Mouse (Mus musculus): ENCODE results near the gene Ss18l1. TPM values are rescaled to one million over a fixed set of nuclear protein-coding genes. Genes with fewer than 3 reads are reported as not detected.
A peak's percentile ranks its signal among the peaks of the same experiment; 100 is the strongest.

Ss18l1 gene
- total RNA-seq, 2 experiments from 2014 or later = 2.7 to 4.0 TPM

- no peak for DNase-seq
- intact Hi-C loops (cut with DNase I) = no loop called here
These were observed 38.4 kb downstream of the Ss18l1 start for GRCm38 (mm10) chr2:180080680-180081079.

GRCm38 (mm10) chr2:180083063-180083462 lies 40.8 kb downstream of the Ss18l1 start:
- intact Hi-C loops (cut with DNase I) = no loop called here
- DNase-seq = no peak

GRCm38 (mm10) chr2:180084565-180084964 lies 42.3 kb downstream of the Ss18l1 start:
- DNase-seq = no peak
- intact Hi-C loops (cut with DNase I) = no loop called here

- intact Hi-C loops (cut with DNase I) = no loop called here
- DNase-seq = no peak
These were observed 43.8 kb downstream of the Ss18l1 start for GRCm38 (mm10) chr2:180085926-180086636.

- no peak for DNase-seq
- intact Hi-C loops (cut with DNase I) = no loop called here
These were observed 44.3 kb downstream of the Ss18l1 start for GRCm38 (mm10) chr2:180086637-180087027.

- intact Hi-C loops (cut with DNase I) = no loop called here
- no peak for DNase-seq
These were observed 45.2 kb downstream of the Ss18l1 start for GRCm38 (mm10) chr2:180087472-180087871.

- intact Hi-C loops (cut with DNase I) = no loop called here
- no peak for DNase-seq
These were observed 48.0 kb downstream of the Ss18l1 start for GRCm38 (mm10) chr2:180090285-180090684.

GRCm38 (mm10) chr2:180095711-180096110 lies 53.4 kb downstream of the Ss18l1 start:
- intact Hi-C loops (cut with DNase I) = no loop called here
- no peak for DNase-seq

- no peak for DNase-seq
- intact Hi-C loops (cut with DNase I) = no loop called here
These were observed 55.3 kb downstream of the Ss18l1 start for GRCm38 (mm10) chr2:180097585-180097984.

- no peak for DNase-seq
- intact Hi-C loops (cut with DNase I) = no loop called here
These were observed 55.9 kb downstream of the Ss18l1 start for GRCm38 (mm10) chr2:180098167-180098566.

- DNase-seq = no peak
- intact Hi-C loops (cut with DNase I) = no loop called here
These were observed 57.2 kb downstream of the Ss18l1 start for GRCm38 (mm10) chr2:180099529-180099928.

GRCm38 (mm10) chr2:180103151-180103977 lies 61.1 kb downstream of the Ss18l1 start:
- no peak for DNase-seq
- intact Hi-C loops (cut with DNase I) = no loop called here

- DNase-seq = peak; percentile 83 to 84
- intact Hi-C loops (cut with DNase I) = no loop called here
These were observed 61.8 kb downstream of the Ss18l1 start, which contains the start of gene Hrh3 for GRCm38 (mm10) chr2:180103978-180104658. Gene Hrh3, minus strand, starts transcription at chr2:180104488.

GRCm38 (mm10) chr2:180104659-180105377 lies 62.5 kb downstream of the Ss18l1 start:
- intact Hi-C loops (cut with DNase I) = no loop called here
- no peak for DNase-seq

- intact Hi-C loops (cut with DNase I) = no loop called here
- no peak for DNase-seq
These were observed 63.3 kb downstream of the Ss18l1 start for GRCm38 (mm10) chr2:180105441-180106190.

GRCm38 (mm10) chr2:180107081-180107480 lies 64.8 kb downstream of the Ss18l1 start:
- intact Hi-C loops (cut with DNase I) = no loop called here

GRCm38 (mm10) chr2:180108285-180108684 lies 66.0 kb downstream of the Ss18l1 start:
- intact Hi-C loops (cut with DNase I) = no loop called here

More at GRCm38 (mm10) chr2:180107081-180107480, 64.8 kb downstream of the Ss18l1 start:
- no peak for DNase-seq

GRCm38 (mm10) chr2:180113909-180114890 lies 71.9 kb downstream of the Ss18l1 start:
- DNase-seq = peak; percentile 81 to 83
- intact Hi-C loops (cut with DNase I) = no loop called here

More at GRCm38 (mm10) chr2:180108285-180108684, 66.0 kb downstream of the Ss18l1 start:
- DNase-seq = no peak

All from heart, postnatal 10 days (tissue).